Mouse (Mus musculus) lung, postnatal 14 days (tissue): ENCODE measurements around the gene Blvrb.
A peak's percentile ranks its signal among the peaks of the same experiment; 100 is the strongest.
"Not testable (repeated sequence)": the region's sequence is repeated elsewhere in the genome, so short reads cannot be mapped to it uniquely, and the experiment has no call there.

Experiments
- DNase-seq: peaks from one replicate; pipeline ENCODE4 v3.0.0; 2021

The Blvrb gene

DNA sequence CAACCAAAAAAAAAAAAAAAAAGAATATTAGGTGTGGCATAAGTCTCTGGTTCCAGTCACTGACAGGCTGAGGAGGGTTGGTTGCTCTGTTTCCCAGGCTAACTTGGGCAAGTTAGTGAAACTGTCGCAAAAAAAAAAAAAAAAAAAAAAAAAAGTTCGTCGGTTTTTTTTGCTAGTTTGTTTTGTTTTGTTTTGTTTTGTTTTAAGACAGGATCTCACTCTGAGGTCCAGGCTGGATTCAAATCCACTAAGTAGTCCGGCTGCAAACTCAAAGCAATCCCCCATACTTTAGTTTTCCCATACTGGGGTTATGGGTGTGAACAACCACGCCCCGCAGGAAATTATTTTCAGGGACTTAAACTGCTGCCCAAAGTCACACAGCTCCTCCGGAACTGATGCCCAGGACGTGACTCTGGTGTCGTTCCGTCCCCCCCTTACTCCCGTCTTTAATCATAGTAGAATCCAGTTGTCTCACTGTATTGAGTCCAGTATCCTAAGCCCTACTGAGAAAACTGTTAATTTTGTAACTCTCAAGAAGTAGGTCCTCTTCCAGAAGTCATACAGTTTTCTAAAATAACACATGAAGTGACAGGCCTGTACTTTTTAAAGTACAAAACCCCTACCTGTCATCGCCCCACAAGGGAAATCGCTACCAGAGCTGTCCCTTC, 38.5 kb downstream of the Blvrb start:
- DNase-seq = peak; percentile 49

DNA sequence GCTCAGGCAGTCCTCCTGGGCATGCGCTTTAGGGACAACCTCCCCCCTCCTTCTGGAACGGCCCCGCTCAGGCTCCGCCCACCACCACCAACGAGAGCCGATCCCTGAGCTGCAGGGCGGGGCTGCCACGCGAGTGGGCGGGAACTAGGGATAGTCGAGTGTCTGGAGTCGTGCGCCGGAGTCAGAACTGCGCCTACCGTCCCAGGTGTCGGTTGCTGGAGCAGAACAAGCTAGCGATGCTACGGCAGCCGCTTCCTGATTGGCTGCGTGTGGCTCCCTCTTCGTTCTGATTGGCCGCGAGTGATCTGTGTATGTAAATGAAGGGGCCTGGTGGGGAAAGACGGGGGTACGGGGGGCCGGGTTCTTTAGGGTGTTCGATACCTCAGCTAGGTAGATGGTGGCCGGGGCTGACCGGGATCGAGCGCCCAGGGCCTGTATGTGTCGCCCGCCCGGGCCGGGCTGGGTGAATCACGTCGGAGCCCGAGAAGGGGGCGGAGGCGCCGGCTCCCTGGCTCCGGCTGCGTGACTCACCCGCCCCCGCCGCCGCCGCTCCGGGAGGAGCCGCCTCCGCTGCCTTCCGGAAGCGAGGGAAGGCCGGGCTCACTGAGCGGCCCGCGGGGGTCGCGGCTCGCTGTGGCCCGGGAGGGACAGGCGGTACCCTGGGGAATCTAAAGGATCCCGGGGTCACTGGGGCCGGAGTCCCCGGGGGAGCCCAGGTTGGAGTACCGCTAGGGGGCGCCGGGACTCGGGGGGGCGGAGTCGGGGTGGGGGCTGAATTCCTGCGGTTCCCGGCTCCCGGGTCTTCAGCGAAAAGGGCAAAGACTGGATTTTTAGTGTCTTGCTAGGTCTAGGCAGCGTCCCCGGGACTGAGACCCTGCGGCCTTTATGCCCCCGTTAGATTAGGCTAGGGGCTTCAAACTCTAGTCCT, 39.3 kb downstream of the Blvrb start, which contains the start of gene Sertad1:
TSS of gene Sertad1 (plus strand) at position 141 of the 928 bp plus-strand sequence.
- peak; percentile 100 for DNase-seq

DNA sequence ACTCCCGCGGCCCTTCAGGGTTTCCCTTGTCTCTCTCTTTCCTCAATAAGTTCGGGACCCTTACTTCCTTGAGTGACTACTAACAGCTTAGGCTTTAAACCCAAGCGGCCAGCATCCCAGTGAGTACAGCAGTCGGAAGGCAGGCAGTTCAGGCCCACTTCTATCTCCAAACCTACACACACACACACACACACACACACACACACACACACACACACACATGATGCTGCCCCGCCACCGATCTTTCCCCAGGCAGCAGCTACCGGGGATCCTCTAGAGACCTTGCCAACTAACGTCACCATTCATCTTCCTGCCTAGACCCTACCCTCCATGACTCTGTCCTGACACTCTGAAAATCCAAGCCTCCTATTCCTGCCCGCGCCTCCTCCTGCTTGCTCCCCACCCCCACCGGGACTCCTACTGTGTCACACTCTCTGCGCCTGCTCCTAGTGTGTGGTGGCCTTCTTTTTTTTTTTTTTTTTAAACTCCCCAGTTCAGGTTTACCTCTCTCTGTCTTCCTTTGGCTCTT, 40.0 kb downstream of the Blvrb start:
- peak; percentile 78 for DNase-seq

GRCm38 (mm10) chr7:27489270-27489869, 41.6 kb downstream of the Blvrb start:
- DNase-seq = no peak

GRCm38 (mm10) chr7:27490227-27490542, 42.4 kb downstream of the Blvrb start:
- no peak for DNase-seq

DNA sequence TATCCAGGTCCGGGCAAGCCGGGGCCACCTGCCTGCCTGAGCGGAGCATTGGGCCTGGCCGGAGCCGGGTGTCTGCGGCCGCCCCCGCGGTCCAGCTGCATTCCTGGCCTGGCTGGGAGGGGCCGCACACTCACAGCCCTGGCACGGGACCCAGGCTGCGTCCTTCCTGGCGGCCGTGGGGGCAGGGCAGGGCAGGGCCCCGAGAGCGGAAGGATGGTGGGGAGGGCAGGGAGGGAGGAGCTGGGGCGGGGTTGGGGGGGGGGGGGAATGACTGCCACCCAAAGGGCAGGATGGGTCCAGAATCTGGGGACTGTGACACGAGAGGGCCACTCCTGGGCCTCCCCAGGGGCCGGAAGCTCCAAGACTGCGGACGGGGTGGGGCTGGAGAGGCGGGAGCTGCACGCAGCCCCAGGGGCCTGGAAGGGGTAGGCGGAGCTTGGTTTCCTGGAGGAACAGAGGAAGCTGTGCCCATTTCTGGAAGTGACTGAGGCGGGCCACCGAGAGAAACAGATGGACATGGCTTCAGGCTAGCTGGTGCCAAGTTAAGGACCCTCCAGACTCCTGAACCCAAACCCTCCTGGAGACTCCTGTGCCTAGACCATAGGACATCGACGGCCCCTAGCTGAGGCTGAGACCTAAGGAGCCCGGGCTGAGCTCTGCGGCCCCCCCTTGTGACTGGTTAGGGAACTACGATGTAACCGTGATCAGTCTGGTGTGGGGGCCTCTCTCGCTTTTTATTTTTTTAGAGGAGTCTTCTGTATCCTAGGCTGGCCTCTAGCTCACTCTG, 43.0 kb downstream of the Blvrb start:
- peak; percentile 96 for DNase-seq

GRCm38 (mm10) chr7:27491856-27492255, 44.1 kb downstream of the Blvrb start:
- DNase-seq = no peak

DNA sequence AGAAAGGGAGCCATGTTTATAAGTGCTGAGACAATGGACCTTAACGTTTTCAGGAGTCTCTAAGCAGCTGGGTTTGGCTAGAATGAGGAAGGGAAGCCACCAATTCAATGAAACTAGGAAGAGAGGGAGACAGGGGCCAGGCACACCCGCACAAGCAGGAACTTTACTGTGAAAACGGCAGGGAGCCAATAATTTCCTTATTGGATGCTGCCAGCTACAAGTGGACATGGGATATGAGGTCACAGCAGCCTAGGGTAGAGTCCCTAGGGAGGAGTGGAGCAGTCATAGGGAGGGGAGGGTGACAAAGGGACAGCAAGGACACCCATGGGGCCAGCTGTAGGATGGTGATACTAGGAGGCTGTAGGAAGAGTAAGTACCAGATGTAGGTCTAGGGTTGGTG, 45.2 kb downstream of the Blvrb start:
- DNase-seq = no peak

- DNase-seq = peak; percentile 47
Measured at GRCm38 (mm10) chr7:27493450-27493849, 45.7 kb downstream of the Blvrb start.

- DNase-seq = not testable (repeated sequence)
Measured at GRCm38 (mm10) chr7:27494659-27495367, 47.0 kb downstream of the Blvrb start.

- DNase-seq = no peak
Measured at GRCm38 (mm10) chr7:27499036-27499435, 51.3 kb downstream of the Blvrb start, which contains the start of gene Prx. TSS of gene Prx (plus strand) at chr7:27499324.

DNA sequence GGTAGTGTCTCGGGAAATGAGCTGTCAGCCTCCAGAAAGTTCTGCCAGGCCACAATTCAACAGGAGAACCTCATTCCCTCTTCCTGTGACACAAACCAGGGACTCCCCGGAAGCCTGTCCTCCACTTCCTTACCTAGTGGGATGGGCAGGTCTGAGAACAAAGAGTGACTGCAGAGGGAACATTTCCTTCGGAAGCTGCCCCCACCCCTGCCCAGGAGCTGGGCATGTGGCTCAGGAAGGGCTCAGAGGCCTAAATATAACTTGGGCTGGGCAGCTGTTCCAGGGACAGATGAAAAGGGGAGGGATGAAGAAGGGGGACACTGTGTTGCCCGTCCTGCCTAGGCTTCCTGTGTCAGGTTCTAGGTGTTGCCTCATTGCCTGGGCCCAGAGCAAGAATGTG, 53.8 kb downstream of the Blvrb start:
- DNase-seq = peak; percentile 50

- no peak for DNase-seq
Measured at GRCm38 (mm10) chr7:27506765-27507370, 59.1 kb downstream of the Blvrb start.

DNA sequence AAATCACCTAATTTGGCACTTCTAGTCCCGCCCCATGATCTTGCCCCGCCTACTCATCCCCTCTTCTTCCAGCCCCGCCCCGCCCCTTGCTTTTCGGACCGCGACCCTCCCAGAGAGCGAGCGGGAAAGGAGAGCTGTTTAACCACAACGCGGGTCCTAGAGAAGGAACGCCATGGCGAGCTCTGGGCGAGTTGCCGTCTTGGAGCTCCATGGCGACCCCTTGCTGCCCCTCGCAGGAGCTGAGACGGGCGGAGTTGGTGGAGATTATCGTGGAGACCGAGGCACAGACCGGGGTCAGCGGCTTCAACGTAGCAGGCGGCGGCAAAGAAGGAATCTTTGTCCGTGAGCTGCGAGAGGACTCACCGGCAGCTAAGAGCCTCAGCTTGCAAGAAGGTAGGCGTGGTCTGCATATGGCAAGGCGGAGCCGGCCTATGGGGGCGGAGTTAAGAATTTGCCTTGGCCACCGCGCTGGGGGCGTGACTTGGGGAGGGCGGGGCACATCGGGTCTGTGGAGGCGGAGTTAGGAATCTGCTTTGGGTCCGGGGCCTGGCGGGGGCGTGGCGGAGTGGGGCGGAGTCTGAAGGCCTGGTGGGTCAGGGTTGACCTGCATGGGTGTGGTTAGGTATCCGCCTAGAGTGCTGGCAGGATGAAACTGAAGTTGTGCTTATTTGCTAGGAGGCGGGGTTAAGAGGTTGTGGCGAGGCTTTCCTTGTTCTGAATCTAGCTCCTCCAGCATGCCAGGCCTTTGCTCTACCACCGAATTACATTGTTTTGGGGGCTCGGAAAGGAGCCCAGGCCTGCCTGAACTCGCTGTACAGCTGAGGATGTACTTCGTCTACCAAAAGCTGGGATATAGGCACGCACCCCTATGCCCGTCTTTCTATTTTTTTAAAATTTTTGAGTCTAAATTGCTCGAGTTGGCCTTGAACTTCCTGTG, 60.2 kb downstream of the Blvrb start:
- DNase-seq = peak; percentile 99

DNA sequence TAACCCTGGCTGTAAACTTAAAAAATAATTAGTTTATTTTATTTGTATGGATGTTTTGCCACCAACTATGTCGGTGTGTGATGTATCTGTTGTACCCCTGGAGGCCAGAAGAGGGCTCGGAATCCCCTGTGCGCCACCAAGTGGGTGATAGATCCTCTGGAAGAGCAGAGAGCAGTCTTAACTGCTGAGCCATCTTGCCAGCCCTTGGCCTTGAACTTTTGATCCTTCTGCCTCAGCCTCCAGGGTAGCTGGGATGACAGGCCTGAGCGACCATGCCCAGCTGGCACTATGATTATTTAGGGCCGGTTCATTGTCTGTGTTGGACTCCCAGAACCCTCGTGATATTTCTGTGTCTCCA, 60.8 kb downstream of the Blvrb start:
- DNase-seq = peak; percentile 70

DNA sequence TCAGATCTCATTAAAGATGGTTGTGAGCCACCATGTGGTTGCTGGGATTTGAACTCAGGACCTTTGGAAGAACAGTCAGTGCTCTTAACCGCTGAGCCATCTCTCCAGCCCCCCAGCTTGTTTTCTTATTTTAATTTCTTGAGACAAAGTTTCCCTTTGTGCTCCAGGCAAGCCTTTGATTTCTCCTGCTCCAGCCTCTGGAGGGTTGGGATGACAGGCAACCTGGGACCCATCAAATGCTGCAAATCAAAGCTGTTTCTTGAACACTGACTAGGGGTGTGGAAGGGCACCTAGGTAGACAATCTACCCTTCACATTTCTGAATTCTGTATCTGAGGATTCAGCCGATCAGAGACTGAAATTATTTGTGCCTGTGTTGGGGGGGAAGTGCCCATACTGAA, 63.0 kb downstream of the Blvrb start:
- no peak for DNase-seq

- no peak for DNase-seq
Measured at GRCm38 (mm10) chr7:27514961-27515360, 67.2 kb downstream of the Blvrb start.
